Mouse (Mus musculus) liver, embryonic 14.5 days (tissue): ENCODE results near the gene Gm5868. TPM values are rescaled to one million over a fixed set of nuclear protein-coding genes. Genes with fewer than 3 reads are reported as not detected.

Source experiments
- ATAC-seq: fragments of 200-750 bp; cut with Nextera tagmentation; 2 replicates; pipeline ENCODE4 v1.8.0; 2017; ENCODE audit warnings: moderate number of reproducible peaks, mild to moderate bottlenecking, moderate library complexity; ENCODE audit not compliant: insufficient read depth
- DNase-seq, 3 experiments: peaks; one replicate each; pipeline ENCODE4 v3.0.0-alpha.2; 2012 to 2013; ENCODE audit warnings: low read depth in 3 of 3, low spot score in 3 of 3
- H3K27ac ChIP-seq: fragments of 300-500 bp; sonication (generic); 2 replicates; pipeline ENCODE4 v1.5.1; 2014; ENCODE audit warnings: moderate library complexity, mild to moderate bottlenecking, control low read depth, inconsistent platforms
- H3K27me3 ChIP-seq: fragments of 300-500 bp; sonication (generic); 2 replicates; pipeline ENCODE4 v1.6.1; 2014; ENCODE audit warnings: mild to moderate bottlenecking, low read length, moderate library complexity; ENCODE audit not compliant: control insufficient read depth, insufficient read depth
- H3K36me3 ChIP-seq: fragments of 300-500 bp; sonication (generic); replicated peaks from 2 replicates; pipeline ENCODE4 v1.6.1; 2014; ENCODE audit warnings: low read depth; ENCODE audit not compliant: control insufficient read depth, insufficient read depth
- H3K4me1 ChIP-seq, 2 experiments: fragments of 200-500 bp in 1 of 2; fragments of 300-500 bp in 1 of 2; sonication (generic) in 1 of 2; replicated peaks; 2 replicates each; pipeline ENCODE4 v1.6.1; 2012 to 2014; ENCODE audit warnings: antibody characterized with exemption in 1 of 2, inconsistent platforms in 1 of 2, low read length in 1 of 2; ENCODE audit not compliant: control insufficient read depth in 2 of 2, insufficient read depth in 2 of 2
- H3K4me2 ChIP-seq: fragments of 300-500 bp; sonication (generic); 2 replicates; pipeline ENCODE4 v1.6.1; 2014; ENCODE audit warnings: low read depth, mild to moderate bottlenecking, control low read depth, moderate library complexity
- H3K4me3 ChIP-seq, 2 experiments: fragments of 200-500 bp in 1 of 2; fragments of 300-500 bp in 1 of 2; sonication (generic) in 1 of 2; 2 replicates each; pipeline ENCODE4 v1.5.1; 2012 to 2014; ENCODE audit warnings: low read depth in 2 of 2, low read length in 2 of 2, mild to moderate bottlenecking in 2 of 2, control low read depth in 1 of 2, inconsistent platforms in 1 of 2, moderate library complexity in 1 of 2; ENCODE audit not compliant: insufficient read depth in 1 of 2
- H3K9ac ChIP-seq: fragments of 300-500 bp; sonication (generic); replicated peaks from 2 replicates; pipeline ENCODE4 v1.6.1; 2014; ENCODE audit warnings: mild to moderate bottlenecking, control low read depth, moderate library complexity
- H3K9me3 ChIP-seq: fragments of 300-500 bp; sonication (generic); 2 replicates; pipeline ENCODE4 v1.6.1; 2016; ENCODE audit warnings: low read length, mixed read lengths; ENCODE audit not compliant: control insufficient read depth
- CTCF ChIP-seq: IDR thresholded peaks from 2 replicates; pipeline ENCODE4 v1.5.1; 2016; ENCODE audit warnings: antibody characterized with exemption, low read depth, control low read depth
- EP300 ChIP-seq: IDR thresholded peaks from 2 replicates; pipeline ENCODE4 v1.6.1; 2016; ENCODE audit warnings: antibody characterized with exemption, low read depth
- WGBS: fragments of 180-500 bp; shearing (Covaris S2); extraction: QIAGEN DNeasy Blood & Tissue Kit; methylation state at CpG from one replicate; pipeline ENCODE4 v1.1.7; 2014; ENCODE audit not compliant: insufficient replicate concordance; 5-methylcytosine and 5-hydroxymethylcytosine counted together
- polyA plus RNA-seq, 2 experiments: library from polyadenylated mRNA; depleted of rRNA in 1 of 2; stranded (reverse) in 1 of 2; unstranded in 1 of 2; fragments of >200 nt; fragmentation: Nextera tagmentation in 1 of 2; extraction: Ambion mirVana in 1 of 2; gene quantifications; 2 replicates each; pipeline versions ENCODE4 v1.2.1 to v1.2.3; 2012 to 2014

Gm5868 gene
- polyA plus RNA-seq, 2 experiments, result not detected

DNA sequence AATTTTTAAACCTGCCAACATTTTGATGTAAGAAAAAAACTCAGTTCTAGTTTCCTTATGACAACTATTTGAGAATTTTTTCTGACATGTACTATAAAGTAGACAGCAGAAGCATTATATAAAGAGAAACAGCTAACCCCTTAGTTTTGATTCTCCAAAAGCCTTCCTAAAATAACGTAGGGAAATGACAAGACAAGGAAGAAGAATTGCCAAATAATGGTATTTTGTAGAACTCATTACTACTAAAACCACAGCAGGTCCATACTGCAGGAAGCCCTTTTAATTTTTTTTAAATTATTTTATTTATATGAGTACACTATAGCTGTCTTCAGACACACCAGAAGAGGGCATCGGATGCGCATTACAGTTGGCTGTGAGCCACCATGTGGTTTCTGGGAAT, 36.1 kb downstream of the Gm5868 start:
- TF ChIP-seq EP300 (no peak), CTCF (no peak)
- Histone ChIP-seq H3K36me3 (peaks cover 8% of the 10 kb centered on the region), H3K27me3 (no peaks in the 10 kb centered on the region), H3K4me2 (no peak overlapping the region), H3K27ac (no peak overlapping the region), H3K4me3 (no peak overlapping the region), H3K9me3 (no peaks in the 10 kb centered on the region), H3K4me1 (no peaks in the 10 kb centered on the region), H3K9ac (no peak overlapping the region)
- WGBS, result 86% methylated on average over 3 of the region's 3 CpGs
- ATAC-seq (no peak), DNase-seq (no peak)

Other genes with a start within 250 kb of the Gm5868 start
- 0.03 and 0.09 TPM in 2 replicates for gene Corin, start 83.1 kb downstream of the Gm5868 start, polyA plus RNA-seq (2012; rRNA removed)
- 0.03 and 0.08 TPM in 2 replicates for gene Corin, start 83.1 kb downstream of the Gm5868 start, polyA plus RNA-seq (2014; fragmentation: Nextera tagmentation; extraction: Ambion mirVana)
- 4.3 and 6.8 TPM in 2 replicates for gene Nfxl1, start 27.9 kb downstream of the Gm5868 start, polyA plus RNA-seq (2012; rRNA removed)
- gene Nfxl1, start 27.9 kb downstream of the Gm5868 start, polyA plus RNA-seq (2014; fragmentation: Nextera tagmentation; extraction: Ambion mirVana), result 7.0 TPM in 2 replicates
- gene Zar1, start 6.3 kb downstream of the Gm5868 start, polyA plus RNA-seq (2012; rRNA removed), result 0.02 TPM in 1 of 2 replicates, not detected in the other
- not detected in 2 replicates for gene Zar1, start 6.3 kb downstream of the Gm5868 start, polyA plus RNA-seq (2014; fragmentation: Nextera tagmentation; extraction: Ambion mirVana)
- gene Cnga1, start 56.7 kb upstream of the Gm5868 start, polyA plus RNA-seq (2012; rRNA removed), result not detected in 2 replicates
- not detected in 2 replicates for gene Cnga1, start 56.7 kb upstream of the Gm5868 start, polyA plus RNA-seq (2014; fragmentation: Nextera tagmentation; extraction: Ambion mirVana)
- 1.2 and 1.7 TPM in 2 replicates for gene Nipal1, start 60.2 kb upstream of the Gm5868 start, polyA plus RNA-seq (2012; rRNA removed)
- gene Nipal1, start 60.2 kb upstream of the Gm5868 start, polyA plus RNA-seq (2014; fragmentation: Nextera tagmentation; extraction: Ambion mirVana), result 8.9 and 10.0 TPM in 2 replicates
- gene Txk, start 165.2 kb upstream of the Gm5868 start, polyA plus RNA-seq (2012; rRNA removed), result 0.01 TPM in 2 replicates
- 0.08 TPM in 1 of 2 replicates, not detected in the other for gene Txk, start 165.2 kb upstream of the Gm5868 start, polyA plus RNA-seq (2014; fragmentation: Nextera tagmentation; extraction: Ambion mirVana)